Mouse (Mus musculus): ENCODE data around the gene Tcfl5. TPM values are rescaled to one million over a fixed set of nuclear protein-coding genes. Genes with fewer than 3 reads are reported as not detected.

The Tcfl5 gene
- under 1 TPM; 0.20 to 0.26 TPM for total RNA-seq (2021)

GRCm38 (mm10) chr2:180642555-180643260, at the start of gene Tcfl5:
Tcfl5 (minus strand) TSS chr2:180642708.
- DNase-seq: no peak

DNA sequence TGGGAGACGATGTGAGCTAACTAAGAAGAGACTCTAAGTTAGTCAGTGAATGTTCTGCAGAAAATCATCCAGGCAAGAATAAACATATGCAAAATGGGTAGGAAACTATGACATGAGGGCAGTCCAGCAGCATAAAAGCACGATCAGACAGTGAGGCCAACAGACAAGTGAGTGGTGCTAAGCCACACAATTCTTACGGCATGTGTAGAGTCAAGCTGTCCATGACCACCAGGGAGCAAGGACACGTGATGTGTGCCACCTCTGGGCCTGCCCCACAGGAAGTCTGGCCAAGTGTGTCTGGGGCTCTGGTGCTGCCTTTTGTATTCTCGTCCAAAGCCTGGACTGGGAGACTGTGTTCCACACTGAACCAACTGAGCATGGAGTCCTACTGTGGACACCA, 47.3 kb upstream of the Tcfl5 start:
- no peak for DNase-seq

GRCm38 (mm10) chr2:180684031-180684430, 41.5 kb upstream of the Tcfl5 start:
- no peak for DNase-seq

GRCm38 (mm10) chr2:180683524-180683923, 41.0 kb upstream of the Tcfl5 start:
- no peak for DNase-seq

DNA sequence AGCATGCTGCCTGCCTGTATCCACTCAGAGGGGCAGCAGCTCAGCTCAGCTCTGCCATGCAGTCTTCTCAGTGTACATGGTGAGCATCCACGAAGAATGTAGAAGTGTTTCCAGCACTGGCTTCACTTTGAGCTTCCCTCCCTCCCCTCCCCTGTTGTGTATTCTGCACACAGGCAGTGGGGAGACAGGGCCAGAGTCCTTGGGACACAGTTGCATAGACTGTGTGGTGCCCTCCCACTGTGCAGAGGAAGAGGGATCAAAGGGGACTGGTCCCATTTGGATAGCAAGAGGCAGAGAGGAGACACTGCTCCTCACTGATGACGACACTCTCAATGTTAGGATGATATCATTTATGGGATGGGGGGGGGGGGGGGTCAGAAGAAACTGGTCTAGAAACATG, 38.7 kb upstream of the Tcfl5 start:
- no peak for DNase-seq

DNA sequence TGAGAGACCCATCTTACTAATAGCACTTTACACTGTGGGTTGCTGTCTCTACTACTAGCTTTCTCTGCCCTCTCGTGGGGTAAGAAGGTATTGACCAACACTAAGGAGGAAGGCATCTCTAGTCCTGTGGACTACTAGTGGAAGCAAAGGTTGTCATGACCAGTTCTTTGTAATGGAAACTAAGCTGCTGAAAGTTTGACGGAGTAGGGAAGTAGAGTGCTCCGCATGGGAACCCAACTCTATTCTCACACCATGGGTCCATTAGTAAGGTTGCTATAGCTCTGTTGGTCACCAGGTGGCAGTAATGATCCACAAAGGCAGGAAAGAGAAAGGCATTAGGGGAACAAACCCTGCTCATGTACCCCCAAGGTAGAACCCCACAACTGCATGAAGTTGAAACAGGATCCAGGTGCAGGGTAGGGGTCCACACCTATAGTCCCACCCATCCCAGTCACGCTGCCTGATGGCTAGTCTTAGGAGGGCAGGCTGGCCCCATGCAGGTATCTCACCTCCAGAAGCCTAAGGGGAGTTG, 36.2 kb upstream of the Tcfl5 start:
- DNase-seq: peak; percentile 78

GRCm38 (mm10) chr2:180676706-180677105, 34.2 kb upstream of the Tcfl5 start:
- no peak for DNase-seq

DNA sequence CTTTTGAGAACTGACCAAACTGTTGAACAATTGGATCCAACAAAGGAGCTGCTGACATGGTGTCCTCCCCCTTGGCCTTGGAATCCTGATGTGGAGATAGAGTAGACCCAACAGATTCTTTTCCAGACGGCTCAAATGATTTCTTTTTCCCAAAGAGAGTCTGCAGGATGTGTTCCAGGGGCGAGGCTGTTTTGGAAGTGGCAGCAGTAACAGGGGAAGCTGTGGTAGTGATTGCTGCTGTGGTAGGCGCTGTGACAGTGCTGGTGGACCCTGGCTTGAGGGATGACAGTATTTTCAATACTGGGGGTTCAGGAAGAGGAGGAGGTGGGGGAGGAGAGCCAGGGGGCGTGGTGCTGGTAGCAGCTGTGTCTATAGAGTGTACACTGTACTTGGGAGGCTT, 19.5 kb upstream of the Tcfl5 start:
- no peak for DNase-seq

DNA sequence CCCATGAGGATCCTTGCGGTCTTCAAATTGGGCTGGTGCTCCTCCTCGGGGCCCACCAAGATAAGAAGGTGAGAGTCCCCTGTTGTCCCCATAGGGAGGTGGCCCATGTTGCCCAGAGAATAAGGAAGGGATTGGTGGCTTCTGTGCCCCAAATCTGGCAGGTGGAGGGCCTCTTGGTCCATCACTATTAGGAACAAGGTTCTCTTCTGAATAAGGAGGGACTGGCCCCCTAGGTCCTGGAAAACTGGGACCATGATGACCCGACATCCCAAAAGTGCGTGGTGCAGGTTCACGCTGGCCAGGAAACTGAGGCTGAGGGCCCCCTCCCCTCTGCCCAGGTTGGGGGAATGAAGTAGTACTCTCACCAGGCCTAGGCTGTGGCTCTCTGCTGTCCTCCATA, 18.0 kb upstream of the Tcfl5 start:
- no peak for DNase-seq

GRCm38 (mm10) chr2:180659353-180660150, 17.0 kb upstream of the Tcfl5 start:
- no peak for DNase-seq

DNA sequence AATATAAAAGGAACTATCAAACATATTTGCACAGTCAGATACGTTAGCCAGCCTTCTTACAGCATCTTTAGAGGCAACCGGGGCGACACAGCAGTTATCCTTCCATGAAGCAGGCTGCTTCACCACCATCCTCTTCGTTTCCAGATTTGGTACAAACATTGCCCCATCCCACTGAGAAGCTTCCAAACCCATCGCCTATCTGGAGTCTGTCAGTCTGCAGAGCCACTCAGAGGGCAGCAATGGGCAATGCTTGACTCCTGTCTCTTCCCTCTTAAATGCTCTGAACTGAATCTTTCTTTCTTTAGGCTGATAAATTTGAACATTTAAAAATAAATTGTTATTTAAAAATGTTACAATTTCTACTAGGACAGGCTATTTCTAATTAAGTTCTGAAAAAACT, 15.9 kb upstream of the Tcfl5 start:
- DNase-seq: no peak

GRCm38 (mm10) chr2:180657394-180658013, 15.0 kb upstream of the Tcfl5 start:
- DNase-seq: peak; percentile 84

DNA sequence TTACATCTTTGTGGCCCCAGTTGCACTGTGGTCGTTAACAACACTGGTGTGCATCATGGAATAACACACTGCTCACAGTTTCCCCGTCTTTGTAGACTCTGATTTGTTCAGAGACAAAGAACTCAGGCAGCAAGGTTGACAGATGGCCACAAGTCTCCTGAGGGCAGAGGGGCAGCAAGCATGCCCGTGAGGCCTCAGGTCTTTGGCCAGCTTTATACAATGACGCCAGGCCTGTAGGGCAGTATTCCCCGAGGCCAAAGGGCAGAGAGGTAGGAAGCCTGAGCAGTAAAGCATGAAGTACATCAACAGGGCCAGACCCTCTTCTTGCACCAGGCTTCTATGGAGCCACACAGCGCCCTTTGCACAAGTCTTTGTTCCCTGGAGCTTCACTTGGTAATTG, 12.6 kb upstream of the Tcfl5 start:
- no peak for DNase-seq

DNA sequence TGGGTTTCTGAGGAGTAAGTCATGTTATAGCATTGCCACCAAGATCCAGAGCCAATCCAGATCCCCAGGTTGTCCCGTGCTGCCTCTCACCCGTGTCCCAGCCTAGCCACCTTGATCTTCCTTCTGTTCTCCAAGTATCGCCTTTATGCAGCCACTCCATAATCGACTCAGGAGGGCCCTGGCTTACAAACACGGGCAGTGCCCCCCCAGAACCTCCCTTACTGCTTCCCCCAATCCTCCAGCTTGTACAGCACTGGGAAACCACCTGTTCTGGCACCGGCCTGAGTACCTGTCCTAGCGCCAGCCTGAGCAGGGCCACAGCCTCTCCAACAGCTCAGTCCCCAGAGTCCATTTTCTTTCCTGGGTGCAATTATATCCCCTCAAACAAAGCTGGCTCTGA, 12.2 kb upstream of the Tcfl5 start:
- no peak for DNase-seq

- DNase-seq: no peak
Observed at GRCm38 (mm10) chr2:180646841-180647240, 4.3 kb upstream of the Tcfl5 start.

GRCm38 (mm10) chr2:180643626-180644025, 1.1 kb upstream of the Tcfl5 start:
- DNase-seq: no peak

GRCm38 (mm10) chr2:180641576-180642554, 643 bp downstream of the Tcfl5 start:
- no peak for DNase-seq

GRCm38 (mm10) chr2:180611882-180612281, 30.6 kb downstream of the Tcfl5 start:
- DNase-seq: no peak

DNA sequence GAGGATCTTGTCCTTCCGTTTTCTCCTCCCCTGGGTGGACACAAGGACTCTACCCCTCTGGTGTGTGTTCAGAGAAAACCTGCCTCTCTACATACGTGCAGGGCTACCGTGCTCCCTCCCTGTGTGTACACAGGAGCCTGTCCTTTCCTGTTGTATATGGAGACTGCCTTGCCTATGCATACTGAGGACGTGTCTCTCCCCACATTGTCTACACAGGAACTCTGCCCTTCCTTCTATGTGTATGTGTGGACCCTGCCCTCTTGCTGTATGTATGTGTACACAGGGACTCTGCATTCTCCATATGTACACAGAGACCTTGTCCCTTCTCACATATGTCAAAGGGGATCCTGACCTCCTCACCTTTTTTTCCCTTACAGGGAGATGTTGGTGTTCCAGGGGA, 32.2 kb downstream of the Tcfl5 start:
- DNase-seq: no peak

DNA sequence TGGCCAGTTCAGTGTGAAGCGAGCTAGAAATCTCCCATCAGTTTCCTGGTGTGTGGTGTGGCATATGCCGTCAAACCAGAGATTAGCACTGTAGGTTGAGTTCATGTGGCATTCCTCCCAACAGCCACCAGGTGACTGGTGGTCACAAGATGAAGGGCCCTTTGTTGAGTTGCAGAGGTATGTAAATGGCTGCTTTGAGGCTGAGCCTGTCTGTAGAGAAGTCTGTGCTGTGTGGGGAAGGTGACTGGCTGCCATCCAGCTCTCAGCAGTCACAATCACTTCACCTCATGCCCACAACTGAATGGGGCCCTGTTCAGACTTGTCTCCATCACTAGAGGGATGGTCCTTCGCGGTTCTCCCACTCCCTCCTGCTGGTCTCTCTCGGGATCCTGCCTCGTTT, 37.7 kb downstream of the Tcfl5 start:
- DNase-seq: no peak

GRCm38 (mm10) chr2:180600569-180601021, 41.9 kb downstream of the Tcfl5 start:
- DNase-seq: no peak

- DNase-seq: no peak
Observed at GRCm38 (mm10) chr2:180598157-180598705, 44.3 kb downstream of the Tcfl5 start.

Data from heart, postnatal 4 days (tissue).